Mouse (Mus musculus) limb, embryonic 13.5 days (tissue): Measurements from ENCODE around the gene Lclat1. TPM values are rescaled to one million over a fixed set of nuclear protein-coding genes. Genes with fewer than 3 reads are reported as not detected.

ENCODE experiments used
- ATAC-seq: fragments of 200-750 bp; cut with Nextera tagmentation; 2 replicates; pipeline ENCODE4 v1.8.0; 2017; ENCODE audit warnings: low read depth, moderate number of reproducible peaks, moderate TSS enrichment; ENCODE audit not compliant: low FRiP score
- H3K27ac ChIP-seq: fragments of 300-500 bp; sonication (generic); 2 replicates; pipeline ENCODE4 v1.5.1; 2015; ENCODE audit warnings: inconsistent platforms, mild to moderate bottlenecking, moderate library complexity
- H3K27me3 ChIP-seq: fragments of 300-500 bp; sonication (generic); 2 replicates; pipeline ENCODE4 v1.6.1; 2015; ENCODE audit warnings: mild to moderate bottlenecking, inconsistent platforms
- H3K36me3 ChIP-seq: fragments of 300-500 bp; sonication (generic); 2 replicates; pipeline ENCODE4 v1.6.1; 2015; ENCODE audit warnings: inconsistent platforms, mild to moderate bottlenecking, moderate library complexity
- H3K4me1 ChIP-seq: fragments of 300-500 bp; sonication (generic); 2 replicates; pipeline ENCODE4 v1.6.1; 2015; ENCODE audit warnings: inconsistent platforms
- H3K4me2 ChIP-seq: fragments of 300-500 bp; sonication (generic); replicated peaks from 2 replicates; pipeline ENCODE4 v1.6.1; 2015; ENCODE audit warnings: inconsistent platforms, mild to moderate bottlenecking, moderate library complexity
- H3K4me3 ChIP-seq: fragments of 300-500 bp; sonication (generic); 2 replicates; pipeline ENCODE4 v1.5.1; 2015; ENCODE audit warnings: moderate library complexity, mild to moderate bottlenecking, inconsistent platforms
- H3K9ac ChIP-seq: fragments of 300-500 bp; sonication (generic); 2 replicates; pipeline ENCODE4 v1.6.1; 2015; ENCODE audit warnings: mild to moderate bottlenecking, inconsistent platforms
- H3K9me3 ChIP-seq: fragments of 300-500 bp; sonication (generic); 2 replicates; pipeline ENCODE4 v1.6.1; 2016; ENCODE audit warnings: inconsistent platforms
- WGBS: fragments of 180-500 bp; shearing (Covaris S2); methylation state at CpG from one replicate; pipeline ENCODE4 v1.1.7; 2015; 5-methylcytosine and 5-hydroxymethylcytosine counted together
- polyA plus RNA-seq: library from polyadenylated mRNA; unstranded; fragments of >200 nt; fragmentation: Nextera tagmentation; extraction: Ambion mirVana; gene quantifications from 2 replicates; pipeline ENCODE4 v1.2.1, GENCODE M21; 2015

The Lclat1 gene
- polyA plus RNA-seq = 7.4 and 9.9 TPM in 2 replicates

DNA sequence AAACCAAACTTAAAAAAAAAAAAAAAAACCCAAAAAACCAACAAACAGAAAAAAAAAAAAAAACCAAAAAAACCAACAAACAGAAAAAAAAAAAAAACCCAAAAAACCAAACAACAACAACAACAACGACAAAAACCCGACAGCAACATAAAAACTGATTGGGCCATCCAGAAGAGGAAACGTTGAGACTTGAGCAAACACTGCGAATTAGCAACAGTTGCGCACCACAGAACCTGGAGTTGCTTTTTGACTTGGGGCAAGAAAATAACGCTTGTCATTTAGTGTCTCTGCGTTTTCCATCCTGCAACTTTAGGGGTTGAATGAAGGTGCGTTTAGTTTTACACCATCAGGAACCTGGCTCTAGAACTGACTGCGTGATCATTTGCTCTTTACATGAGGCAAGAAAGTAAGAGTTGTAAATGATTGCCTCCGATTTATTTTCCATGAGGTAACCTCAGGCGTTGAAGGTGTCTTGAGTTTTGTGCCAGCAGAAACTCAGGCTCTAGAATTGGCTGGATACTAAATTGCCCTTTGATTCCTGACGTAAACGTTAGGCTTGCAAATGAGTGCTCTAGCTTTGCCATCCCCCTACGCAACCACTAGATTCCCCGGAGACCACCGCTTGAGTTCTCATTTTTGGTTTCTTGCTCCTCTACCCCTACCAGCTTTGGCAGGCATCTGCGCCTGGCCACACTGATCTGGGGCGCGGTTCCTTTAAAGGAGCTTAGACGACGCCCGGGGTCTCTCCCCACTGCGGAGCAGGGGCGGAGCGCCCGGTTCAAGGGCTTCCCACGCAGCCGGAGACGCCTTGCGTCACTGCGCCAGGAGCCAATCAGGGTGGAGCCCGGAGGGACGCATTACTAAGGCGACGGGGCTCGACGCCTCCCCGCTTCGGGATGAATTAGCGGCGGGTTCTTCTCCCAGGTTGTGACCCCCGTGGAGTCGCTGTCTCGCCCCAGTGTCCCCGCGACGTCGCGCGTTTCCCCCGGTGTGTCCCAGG lies at the start of gene Lclat1:
TSS of gene Lclat1 (plus strand) at position 828 of the 1,000 bp plus-strand sequence.
- Histone ChIP-seq H3K27ac (peak within 1 kb of the TSS; percentile 65; the same call in 1 of the 2 replicates), H3K9ac (peak within 1 kb of the TSS; percentile 89), H3K27me3 (no peaks in the 10 kb centered on the region), H3K4me3 (peak within 1 kb of the TSS; percentile 91), H3K36me3 (no peaks in the 10 kb centered on the region), H3K9me3 (no peaks in the 10 kb centered on the region), H3K4me1 (peaks cover 16% of the 10 kb centered on the region), H3K4me2 (peak within 1 kb of the TSS; percentile 84)
- 6% methylated on average over 51 of the region's 51 CpGs for WGBS
- ATAC-seq = peak; percentile 100

DNA sequence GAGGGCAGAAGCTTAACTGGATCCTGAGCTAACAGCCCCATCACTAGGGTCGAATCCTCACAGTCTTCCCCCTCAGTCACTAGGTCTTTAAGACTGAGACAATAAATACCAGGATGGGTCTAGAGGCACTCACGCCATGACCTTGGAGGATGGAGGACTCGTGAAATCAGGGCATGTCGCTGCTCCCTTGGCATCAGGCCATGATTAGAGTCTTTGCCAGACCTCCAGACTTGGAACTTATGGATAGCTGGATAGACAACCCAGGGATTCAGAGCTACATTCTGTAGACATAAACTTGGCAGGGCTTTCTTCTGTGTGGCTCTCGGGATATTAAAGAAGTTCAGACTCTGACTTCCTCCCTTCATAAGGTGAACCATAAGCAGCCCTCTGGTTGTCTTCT lies 49.5 kb upstream of the Lclat1 start:
- Histone ChIP-seq H3K9ac (no peak overlapping the region), H3K9me3 (no peaks in the 10 kb centered on the region), H3K4me2 (no peak overlapping the region), H3K4me1 (peaks cover 34% of the 10 kb centered on the region), H3K4me3 (no peak overlapping the region), H3K36me3 (no peaks in the 10 kb centered on the region), H3K27me3 (peaks cover 9% of the 10 kb centered on the region; the same call in 1 of the 2 replicates), H3K27ac (no peak overlapping the region)
- WGBS = 75% methylated on average over 5 of the region's 5 CpGs
- no peak for ATAC-seq

DNA sequence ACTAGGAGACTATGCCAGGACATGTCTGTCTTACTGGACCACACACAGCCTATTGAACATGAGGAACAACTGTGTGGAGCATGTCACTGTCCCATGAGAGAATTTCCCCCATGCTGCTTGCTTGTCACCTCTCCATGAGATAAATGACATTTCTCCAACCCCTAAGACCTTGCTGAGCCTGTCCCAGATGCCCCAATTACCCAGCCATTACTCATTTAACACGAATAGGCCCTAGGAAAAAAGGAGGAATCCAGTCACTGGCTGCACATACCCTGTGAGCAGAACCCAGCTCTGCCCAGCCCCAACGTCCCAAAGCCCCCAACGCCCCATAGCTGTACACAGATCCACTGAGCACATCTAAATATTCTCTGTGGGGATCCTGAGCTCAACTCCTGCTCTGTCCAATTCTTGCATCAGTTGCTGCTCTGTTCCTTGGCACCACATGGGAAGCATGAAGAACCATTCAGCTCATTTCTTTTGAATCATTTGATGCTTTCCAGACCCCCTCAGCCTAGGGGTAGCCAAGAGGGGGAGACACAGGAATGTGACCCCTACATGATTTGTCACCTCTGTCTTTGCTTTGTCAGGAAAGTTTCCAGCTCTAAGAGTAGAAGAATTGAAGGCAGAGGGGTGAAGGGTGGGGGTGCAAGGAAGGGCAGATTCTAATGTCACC lies 47.4 kb upstream of the Lclat1 start:
- ATAC-seq = no peak
- Histone ChIP-seq H3K27me3 (peaks cover 9% of the 10 kb centered on the region), H3K4me3 (no peak overlapping the region), H3K4me2 (no peak overlapping the region), H3K27ac (no peak overlapping the region), H3K9ac (no peak overlapping the region), H3K4me1 (peaks cover 32% of the 10 kb centered on the region), H3K36me3 (no peaks in the 10 kb centered on the region), H3K9me3 (no peaks in the 10 kb centered on the region)
- 19% methylated on average over 3 of the region's 3 CpGs for WGBS

DNA sequence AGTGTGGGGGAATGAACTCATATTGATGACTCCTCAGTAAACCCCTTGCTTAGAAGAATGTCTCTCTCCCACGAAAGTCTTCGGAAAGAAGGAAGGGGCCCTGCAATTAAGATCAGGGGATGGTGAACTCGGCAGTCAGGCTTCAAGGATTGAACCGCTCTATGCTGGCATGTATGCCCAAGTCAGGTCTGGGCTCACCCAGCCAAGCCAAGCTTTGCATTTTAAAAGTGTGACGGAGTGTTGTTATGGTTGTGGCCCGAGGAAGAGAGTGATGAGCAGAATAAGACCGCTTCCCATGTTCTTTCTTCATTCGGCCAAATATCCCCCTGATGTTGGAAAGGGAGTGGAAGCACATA lies 46.9 kb upstream of the Lclat1 start:
- ATAC-seq = no peak
- peaks cover 9% of the 10 kb centered on the region for H3K27me3 ChIP-seq
- H3K9me3 ChIP-seq = no peaks in the 10 kb centered on the region
- H3K9ac ChIP-seq = no peak overlapping the region
- 57% methylated on average over 8 of the region's 8 CpGs for WGBS
- no peak overlapping the region for H3K4me3 ChIP-seq
- H3K36me3 ChIP-seq = no peaks in the 10 kb centered on the region
- H3K4me2 ChIP-seq = no peak overlapping the region
- H3K4me1 ChIP-seq = peaks cover 32% of the 10 kb centered on the region
- H3K27ac ChIP-seq = no peak overlapping the region

DNA sequence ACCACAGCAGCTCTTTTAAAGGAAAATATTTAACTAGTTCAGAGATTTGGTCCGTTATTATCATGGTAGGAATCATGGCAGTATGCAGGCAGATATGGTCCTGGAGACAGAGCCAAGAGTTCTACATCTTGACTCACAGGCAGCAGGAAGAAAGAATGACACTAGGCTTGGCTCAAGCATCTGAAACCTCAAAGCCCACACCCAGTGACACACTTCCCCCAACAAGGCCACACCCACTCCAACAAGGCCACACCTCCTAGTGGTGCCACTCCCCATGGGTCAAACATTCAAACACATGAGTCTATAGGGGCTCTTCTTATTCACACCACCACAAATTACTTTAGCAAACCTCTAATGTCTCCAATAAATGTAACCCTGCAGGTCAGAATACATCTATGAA lies 45.1 kb upstream of the Lclat1 start:
- Histone ChIP-seq H3K4me2 (no peak overlapping the region), H3K27ac (no peak overlapping the region), H3K4me1 (peaks cover 35% of the 10 kb centered on the region), H3K36me3 (no peaks in the 10 kb centered on the region), H3K27me3 (peaks cover 9% of the 10 kb centered on the region), H3K9ac (no peak overlapping the region), H3K9me3 (no peaks in the 10 kb centered on the region), H3K4me3 (no peak overlapping the region)
- WGBS = 82% methylated on average over 1 of the region's 1 CpGs
- ATAC-seq = 0 out of 2 replicates have a peak, but pooled peaks have one; percentile 6

DNA sequence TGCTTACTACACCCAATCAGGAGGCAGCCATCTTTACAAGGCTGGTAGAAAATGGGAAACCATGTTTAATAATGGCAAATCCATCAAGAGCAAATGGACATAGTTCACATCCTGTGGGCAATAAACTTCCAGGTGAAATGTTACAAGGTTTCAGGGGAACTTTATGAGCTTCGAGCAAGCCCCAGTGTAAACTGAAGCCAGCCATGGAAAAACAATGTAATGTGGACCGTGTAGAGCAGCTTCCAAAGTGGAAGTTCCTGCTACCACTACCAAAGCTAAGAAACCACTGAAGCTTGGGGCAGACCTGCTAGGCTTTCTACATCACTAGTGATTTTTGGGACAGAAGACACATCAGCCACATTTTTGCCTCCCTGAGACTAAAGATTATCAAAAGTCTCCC lies 44.5 kb upstream of the Lclat1 start:
- H3K4me1 ChIP-seq = peaks cover 36% of the 10 kb centered on the region
- no peak overlapping the region for H3K9ac ChIP-seq
- no peaks in the 10 kb centered on the region for H3K9me3 ChIP-seq
- peak; percentile 81 for ATAC-seq
- WGBS = 16% methylated on average over 2 of the region's 2 CpGs
- peaks cover 9% of the 10 kb centered on the region for H3K27me3 ChIP-seq
- H3K4me2 ChIP-seq = no peak overlapping the region
- no peak overlapping the region for H3K27ac ChIP-seq
- no peaks in the 10 kb centered on the region for H3K36me3 ChIP-seq
- H3K4me3 ChIP-seq = no peak overlapping the region

DNA sequence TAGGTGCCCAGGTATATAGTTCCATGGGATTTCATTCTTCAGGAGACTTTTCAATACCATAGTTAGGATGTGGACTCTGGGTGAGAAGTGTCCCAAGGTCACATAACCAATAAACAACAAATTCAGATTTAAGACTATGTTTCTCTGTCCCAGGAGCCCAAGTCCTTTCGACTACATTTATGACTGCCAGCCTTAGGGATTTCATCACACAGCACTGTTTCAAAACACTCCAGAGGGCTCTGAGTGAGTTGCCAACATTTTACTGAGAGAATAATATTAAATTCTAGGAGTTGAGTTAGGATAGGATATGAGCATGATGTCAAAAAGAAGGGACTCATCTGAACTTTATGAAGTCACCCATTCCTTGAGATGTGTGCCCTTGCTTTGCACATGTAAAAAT lies 44.0 kb upstream of the Lclat1 start:
- Histone ChIP-seq H3K4me3 (no peak overlapping the region), H3K27me3 (peaks cover 9% of the 10 kb centered on the region), H3K4me2 (no peak overlapping the region)

DNA sequence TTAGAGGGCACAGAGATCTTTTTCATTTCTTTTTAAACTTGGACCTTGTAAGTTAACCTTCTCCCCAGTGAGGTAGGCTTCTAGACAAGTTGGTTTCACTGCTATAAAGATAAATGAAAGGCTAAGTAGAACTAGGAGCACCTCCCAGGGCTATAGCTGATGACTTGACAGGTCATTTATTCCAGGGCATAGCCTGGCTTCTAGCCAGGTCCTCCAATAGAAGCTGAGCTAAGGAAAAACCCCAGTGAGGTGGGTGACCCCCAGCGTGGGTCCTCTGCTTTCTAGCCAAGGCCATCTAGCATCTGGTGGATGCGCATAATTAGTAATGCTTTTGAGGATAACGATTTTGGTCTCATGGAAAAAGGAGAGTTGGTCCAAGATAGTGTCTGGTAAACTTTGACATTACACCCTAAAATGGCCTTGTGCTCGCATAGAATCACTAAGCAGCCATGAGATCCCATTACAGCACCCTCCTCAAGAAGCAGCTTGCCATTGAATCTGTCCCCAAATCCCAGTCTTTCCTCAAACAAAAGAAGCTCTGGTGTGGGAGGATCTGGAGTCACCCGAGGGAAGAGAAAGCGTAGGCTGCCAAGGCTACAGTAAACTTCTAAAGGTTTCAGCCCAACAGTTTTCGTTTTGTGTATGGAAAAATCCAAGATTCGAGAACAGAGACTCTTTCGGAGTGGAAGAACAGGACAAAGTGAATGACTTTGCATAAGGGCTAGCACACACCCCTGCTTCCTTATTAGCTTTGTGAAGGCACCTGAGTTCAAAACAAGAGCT lies 41.2 kb upstream of the Lclat1 start:
- 85% methylated on average over 9 of the region's 9 CpGs for WGBS
- no peak overlapping the region for H3K9ac ChIP-seq
- H3K4me2 ChIP-seq = no peak overlapping the region
- no peaks in the 10 kb centered on the region for H3K9me3 ChIP-seq
- no peaks in the 10 kb centered on the region for H3K36me3 ChIP-seq
- peaks cover 27% of the 10 kb centered on the region for H3K4me1 ChIP-seq
- H3K4me3 ChIP-seq = no peak overlapping the region
- no peak overlapping the region for H3K27ac ChIP-seq
- peaks cover 2% of the 10 kb centered on the region; the same call in 1 of the 2 replicates for H3K27me3 ChIP-seq
- ATAC-seq = no peak

More for the DNA sequence above, 44.0 kb upstream of the Lclat1 start:
- Histone ChIP-seq H3K9ac (no peak overlapping the region), H3K27ac (no peak overlapping the region), H3K9me3 (no peaks in the 10 kb centered on the region), H3K36me3 (no peaks in the 10 kb centered on the region), H3K4me1 (peaks cover 36% of the 10 kb centered on the region)
- WGBS = 37% methylated on average over 1 of the region's 1 CpGs
- ATAC-seq = no peak

DNA sequence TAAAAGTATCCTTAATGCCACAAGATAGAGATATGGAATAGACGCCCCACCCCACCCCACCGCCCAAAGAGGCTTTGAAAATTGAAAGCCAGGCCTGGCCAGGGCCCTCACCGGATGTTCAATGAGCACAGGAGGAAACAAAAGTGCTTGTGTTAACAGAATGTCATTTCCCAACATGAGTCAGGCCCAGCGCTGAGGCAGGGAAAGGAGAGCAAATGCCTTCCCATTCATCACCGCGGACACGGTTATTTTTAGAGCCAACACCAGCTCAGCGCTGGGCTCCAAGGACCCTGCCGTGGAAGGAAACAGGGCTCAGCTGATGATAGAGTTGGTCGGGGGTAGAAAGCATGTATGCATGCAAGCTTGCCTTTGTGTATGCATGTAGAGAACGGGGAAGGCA lies 40.4 kb upstream of the Lclat1 start:
- Histone ChIP-seq H3K9me3 (no peaks in the 10 kb centered on the region), H3K27ac (no peak overlapping the region)

DNA sequence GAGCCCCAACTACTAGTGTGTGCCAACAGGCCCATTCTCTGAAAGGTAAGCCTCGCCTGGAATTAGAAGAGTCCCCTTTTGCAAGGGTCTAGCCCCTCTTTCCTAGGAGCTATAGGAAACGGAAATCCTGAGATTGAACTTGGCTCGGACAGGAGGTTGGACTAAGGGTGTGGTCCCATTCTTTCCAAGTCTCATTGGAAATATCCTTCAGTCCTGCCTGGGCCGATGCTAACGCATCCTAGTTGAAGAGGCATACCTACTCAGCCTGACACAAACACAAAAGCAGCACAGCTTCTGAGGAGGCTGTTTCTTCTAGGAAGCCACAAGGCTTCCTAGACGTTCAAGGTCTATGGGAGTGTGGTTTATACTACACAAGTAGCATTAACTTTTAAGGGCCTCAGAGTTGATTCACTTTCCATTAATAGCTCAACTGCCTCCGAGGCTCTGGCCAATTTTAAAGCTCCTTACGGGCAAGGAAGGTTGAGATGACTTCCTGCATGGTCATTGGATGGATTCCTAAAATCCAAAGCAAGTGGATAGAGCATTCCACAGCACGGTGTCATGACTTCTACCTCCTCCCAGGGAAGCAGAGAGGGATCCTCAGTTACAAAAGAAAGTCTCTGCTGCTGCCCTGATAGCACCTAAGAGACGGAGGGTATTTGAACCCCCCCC lies 39.3 kb upstream of the Lclat1 start:
- peaks cover 14% of the 10 kb centered on the region for H3K4me1 ChIP-seq
- no peak overlapping the region for H3K9ac ChIP-seq
- no peaks in the 10 kb centered on the region for H3K36me3 ChIP-seq
- no peak overlapping the region for H3K27ac ChIP-seq
- peaks cover 13% of the 10 kb centered on the region for H3K27me3 ChIP-seq
- ATAC-seq = no peak
- no peaks in the 10 kb centered on the region for H3K9me3 ChIP-seq
- WGBS = 70% methylated on average over 10 of the region's 10 CpGs
- H3K4me3 ChIP-seq = no peak overlapping the region
- H3K4me2 ChIP-seq = no peak overlapping the region

More for the DNA sequence above, 40.4 kb upstream of the Lclat1 start:
- WGBS = 75% methylated on average over 11 of the region's 11 CpGs
- H3K9ac ChIP-seq = no peak overlapping the region
- no peak for ATAC-seq
- no peak overlapping the region for H3K4me2 ChIP-seq
- no peak overlapping the region for H3K4me3 ChIP-seq
- peaks cover 25% of the 10 kb centered on the region for H3K4me1 ChIP-seq
- H3K27me3 ChIP-seq = peaks cover 5% of the 10 kb centered on the region; the same call in 1 of the 2 replicates
- H3K36me3 ChIP-seq = no peaks in the 10 kb centered on the region

DNA sequence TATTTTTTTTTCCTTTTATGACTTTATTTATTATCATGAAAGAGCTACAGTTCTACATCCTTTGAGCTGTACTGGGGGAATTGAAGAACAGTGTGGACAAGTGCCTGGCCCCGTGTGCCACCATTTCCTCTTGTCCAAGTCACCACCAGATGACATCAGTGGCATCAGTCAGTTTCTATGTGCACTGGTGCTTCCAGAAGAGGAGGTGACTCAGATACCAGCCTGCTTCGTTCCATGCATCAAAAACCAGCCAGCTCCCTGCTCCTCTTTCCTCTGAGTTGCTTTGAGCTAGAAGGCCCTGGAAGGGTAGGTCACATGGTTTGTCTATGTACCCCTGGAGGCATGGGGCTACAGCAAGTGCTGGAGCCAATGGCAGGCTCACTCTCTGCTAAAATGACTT lies 37.3 kb upstream of the Lclat1 start:
- 90% methylated on average over 2 of the region's 2 CpGs for WGBS
- Histone ChIP-seq H3K4me1 (peaks cover 14% of the 10 kb centered on the region), H3K36me3 (no peaks in the 10 kb centered on the region), H3K27ac (no peak overlapping the region), H3K9me3 (no peaks in the 10 kb centered on the region), H3K4me3 (no peak overlapping the region), H3K9ac (no peak overlapping the region), H3K4me2 (no peak overlapping the region), H3K27me3 (peaks cover 13% of the 10 kb centered on the region; the same call in 1 of the 2 replicates)
- ATAC-seq = no peak
